ENCODE assay signal across 23 mouse cellular contexts in genomic region chr2:154731916-154732315, GRCm38 (mm10). TPM values are rescaled to one million over a fixed set of nuclear protein-coding genes. Genes with fewer than 3 reads are reported as not detected.
A peak's percentile ranks its signal among the peaks of the same experiment; 100 is the strongest.
DNase-seq lines count a peak whose midpoint lies in the region; ATAC-seq and TF ChIP-seq lines count a peak whose summit lies in the region.
"Had no signal": no experiment of that assay in that cellular context is flagged by ENCODE, and none has a peak within 500 bp of the region (broad histone marks: within the 10 kb centered on the region; RNA-seq: fewer than 3 reads in every experiment).

No protein-coding gene starts in this region.

- no peak for ATAC-seq in lung, embryonic 14.5 days (ENCODE audit: insufficient read depth)
- ATAC-seq in hindbrain, embryonic 11.5 days (ENCODE audit: low FRiP score): no peak
- ATAC-seq: forebrain, embryonic 14.5 days had no signal

- TF ChIP-seq CTCF in lung, embryonic 14.5 days (IDR thresholded peaks at IDR 0.05; ENCODE audit: low read depth): no peak

- no peaks in the 10 kb centered on the region for H3K27me3 ChIP-seq in lung, embryonic 14.5 days (ENCODE audit: insufficient read depth, low read length)
- no peaks in the 10 kb centered on the region for H3K27me3 ChIP-seq in myocyte (ENCODE audit: control insufficient read depth, insufficient read depth, insufficient read length)
- H3K27me3 ChIP-seq in hindbrain, embryonic 11.5 days (ENCODE audit: control insufficient read depth, insufficient read depth, low read length): no peaks in the 10 kb centered on the region
- H3K27me3 ChIP-seq: embryonic facial prominence, embryonic 15.5 days; heart, embryonic 13.5 days; hindbrain, embryonic 12.5 days had no signal

- no peak overlapping the region for H3ac ChIP-seq in myocyte (ENCODE audit: control insufficient read depth, insufficient read length)

- H3K4me3 ChIP-seq in lung, embryonic 14.5 days (ENCODE audit: low read depth, low read length): no peak overlapping the region
- H3K4me3 ChIP-seq in myocyte: no peak overlapping the region
- no peak overlapping the region for H3K4me3 ChIP-seq in hindbrain, embryonic 11.5 days (ENCODE audit: low read depth, low read length)
- H3K4me3 ChIP-seq: embryonic facial prominence, embryonic 15.5 days; erythroblast, embryonic 14.5 days; forebrain, embryonic 10.5 days; heart, embryonic 13.5 days; hindbrain, embryonic 12.5 days had no signal

- TF ChIP-seq POLR2A in myocyte (IDR thresholded peaks at IDR 0.05; ENCODE audit: insufficient read length, low read depth): no peak

- H3K9ac ChIP-seq in lung, embryonic 14.5 days: no peak overlapping the region
- H3K9ac ChIP-seq in hindbrain, embryonic 11.5 days (ENCODE audit: low read depth, low read length): no peak overlapping the region
- H3K9ac ChIP-seq: embryonic facial prominence, embryonic 15.5 days; heart, embryonic 13.5 days; hindbrain, embryonic 12.5 days had no signal

- 42% methylated on average over 2 of the region's 2 CpGs for WGBS in lung, embryonic 14.5 days
- WGBS in hindbrain, embryonic 11.5 days: 78% methylated on average over 2 of the region's 2 CpGs

- H3K27ac ChIP-seq in lung, embryonic 14.5 days (ENCODE audit: low read depth): peak overlapping the region; percentile 15; the same call in 1 of the 2 replicates
- H3K27ac ChIP-seq in hindbrain, embryonic 11.5 days (ENCODE audit: low read depth, low read length): no peak overlapping the region
- H3K27ac ChIP-seq: embryonic facial prominence, embryonic 15.5 days; forebrain, embryonic 10.5 days; heart, embryonic 13.5 days; hindbrain, embryonic 12.5 days had no signal

- no peak overlapping the region for H3K4me2 ChIP-seq in lung, embryonic 14.5 days
- peak overlapping the region; percentile 67 for H3K4me2 ChIP-seq in myocyte (ENCODE audit: low read depth)
- no peak overlapping the region for H3K4me2 ChIP-seq in hindbrain, embryonic 11.5 days (replicated peaks; ENCODE audit: low read depth, low read length)
- H3K4me2 ChIP-seq: embryonic facial prominence, embryonic 15.5 days; heart, embryonic 13.5 days; hindbrain, embryonic 12.5 days had no signal

- peaks cover 16% of the 10 kb centered on the region; the same call in 1 of the 2 replicates for H3K4me1 ChIP-seq in lung, embryonic 14.5 days (ENCODE audit: insufficient read depth)
- H3K4me1 ChIP-seq in hindbrain, embryonic 11.5 days (replicated peaks; ENCODE audit: control insufficient read depth, insufficient read depth, low read length): no peaks in the 10 kb centered on the region

- no peaks in the 10 kb centered on the region for H3K79me2 ChIP-seq in myocyte (ENCODE audit: control insufficient read depth, insufficient read depth)

- no peaks in the 10 kb centered on the region for H3K36me3 ChIP-seq in lung, embryonic 14.5 days (ENCODE audit: insufficient read depth)
- H3K36me3 ChIP-seq in myocyte (ENCODE audit: control insufficient read depth, insufficient read depth): no peaks in the 10 kb centered on the region
- no peaks in the 10 kb centered on the region for H3K36me3 ChIP-seq in hindbrain, embryonic 11.5 days (ENCODE audit: control insufficient read depth, insufficient read depth, low read length)
- H3K36me3 ChIP-seq: embryonic facial prominence, embryonic 15.5 days; forebrain, embryonic 10.5 days; heart, embryonic 13.5 days; hindbrain, embryonic 12.5 days had no signal

- DNase-seq in lung, embryonic 14.5 days: no peak
- no peak for DNase-seq in lung, postnatal 25 days (ENCODE audit: low spot score)
- DNase-seq in Muller cell, postnatal 12 days (ENCODE audit: inconsistent ontology term): peak; percentile 27
- peak; percentile 59 for DNase-seq in forelimb bud, embryonic 11.5 days (ENCODE audit: low read depth, low spot score)
- no peak for DNase-seq in spleen, postnatal 4 days (ENCODE audit: low spot score in 2 of 2)
- DNase-seq in hindbrain, embryonic 11.5 days (ENCODE audit: low spot score): no peak
- DNase-seq: adrenal gland, postnatal 14 days; cerebellum, adult 18-20 months; cerebellum, postnatal 14 days; embryo, embryonic 11 days; gastrocnemius, postnatal 36 days; heart, adult 11 months; heart, postnatal 36 days had no signal

- H3K9me3 ChIP-seq in lung, embryonic 14.5 days (ENCODE audit: low read depth, low read length): no peaks in the 10 kb centered on the region
- H3K9me3 ChIP-seq in hindbrain, embryonic 11.5 days (ENCODE audit: control insufficient read depth, low read length): no peaks in the 10 kb centered on the region
- H3K9me3 ChIP-seq: embryonic facial prominence, embryonic 15.5 days; forebrain, embryonic 10.5 days; heart, embryonic 13.5 days; hindbrain, embryonic 12.5 days had no signal

TF ChIP-seq in myocyte, 11 proteins besides CTCF, POLR2A, EP300 and RAD21:
- peak in 1 of 3 experiments; percentile 14 for TF ChIP-seq MYOD1 (IDR thresholded peaks at IDR 0.05; ENCODE audit: control insufficient read depth in 1 of 3, insufficient read length in 2 of 3, low read depth in 2 of 3)
- TF ChIP-seq POLR2AphosphoS2 (IDR thresholded peaks at IDR 0.05; ENCODE audit: insufficient read length, low read depth): no peak
- no peak for TF ChIP-seq MYOG (IDR thresholded peaks at IDR 0.05; ENCODE audit: control insufficient read depth in 1 of 3, insufficient read depth in 1 of 3, insufficient read length in 2 of 3, low read depth in 2 of 3)
- TF ChIP-seq E2F4 (IDR thresholded peaks at IDR 0.05; ENCODE audit: insufficient read depth): no peak
- TF ChIP-seq TCF3 (IDR thresholded peaks at IDR 0.05; ENCODE audit: insufficient read length, low read depth): no peak
- no peak for TF ChIP-seq TCF12 (IDR thresholded peaks at IDR 0.05; ENCODE audit: insufficient read depth, poor library complexity, severe bottlenecking)
TF ChIP-seq in myocyte: peak in this region for 1.

RNA-seq across cellular contexts. Expression of gene Gm14214, which starts 37.9 kb away (rescaled TPM):
- not detected in 2 replicates for polyA plus RNA-seq in lung, embryonic 14.5 days (2014; fragmentation: Nextera tagmentation; extraction: Ambion mirVana)
- not detected for polyA plus RNA-seq in myocyte (2012; fragmentation: generic; extraction: Trizol)
- polyA plus RNA-seq in hindbrain, embryonic 11.5 days (2014; fragmentation: Nextera tagmentation; extraction: Ambion mirVana): not detected in 2 replicates
- polyA plus RNA-seq: embryonic facial prominence, embryonic 11.5 days; embryonic facial prominence, embryonic 15.5 days; erythroblast, embryonic 14.5 days; forebrain, embryonic 10.5 days; forebrain, embryonic 14.5 days; heart, embryonic 13.5 days; heart, postnatal 0 days; hindbrain, embryonic 12.5 days; hindbrain, embryonic 16.5 days had no signal

RNA-seq across cellular contexts. Expression of gene Raly, which starts 59.0 kb away (rescaled TPM):
- 64.3 and 72.9 TPM in 2 replicates for polyA plus RNA-seq in lung, embryonic 14.5 days (2014; fragmentation: Nextera tagmentation; extraction: Ambion mirVana)
- 379 TPM for polyA plus RNA-seq in myocyte (2012; fragmentation: generic; extraction: Trizol)
- polyA plus RNA-seq in hindbrain, embryonic 11.5 days (2014; fragmentation: Nextera tagmentation; extraction: Ambion mirVana): 61.8 and 76.6 TPM in 2 replicates

RNA-seq across cellular contexts. Expression of gene a, which starts 59.3 kb away (rescaled TPM):
- polyA plus RNA-seq in lung, embryonic 14.5 days (2014; fragmentation: Nextera tagmentation; extraction: Ambion mirVana): not detected in 2 replicates
- polyA plus RNA-seq in myocyte (2012; fragmentation: generic; extraction: Trizol): not detected
- polyA plus RNA-seq in hindbrain, embryonic 11.5 days (2014; fragmentation: Nextera tagmentation; extraction: Ambion mirVana): 0.99 and 1.3 TPM in 2 replicates
- polyA plus RNA-seq: erythroblast, embryonic 14.5 days; heart, postnatal 0 days had no signal

Comparison
In these comparisons a context has a peak if more than half of its experiments do, and no peak if none do; other contexts are left out.
1. DNase-seq: peak in Muller cell, postnatal 12 days (single experiment) and forelimb bud, embryonic 11.5 days (single experiment); none in lung, embryonic 14.5 days (single experiment), lung, postnatal 25 days (single experiment), spleen, postnatal 4 days (0 of 2) and hindbrain, embryonic 11.5 days (single experiment).